Mouse (Mus musculus): ENCODE results near the gene Dpep3.

Dpep3 gene

DNA sequence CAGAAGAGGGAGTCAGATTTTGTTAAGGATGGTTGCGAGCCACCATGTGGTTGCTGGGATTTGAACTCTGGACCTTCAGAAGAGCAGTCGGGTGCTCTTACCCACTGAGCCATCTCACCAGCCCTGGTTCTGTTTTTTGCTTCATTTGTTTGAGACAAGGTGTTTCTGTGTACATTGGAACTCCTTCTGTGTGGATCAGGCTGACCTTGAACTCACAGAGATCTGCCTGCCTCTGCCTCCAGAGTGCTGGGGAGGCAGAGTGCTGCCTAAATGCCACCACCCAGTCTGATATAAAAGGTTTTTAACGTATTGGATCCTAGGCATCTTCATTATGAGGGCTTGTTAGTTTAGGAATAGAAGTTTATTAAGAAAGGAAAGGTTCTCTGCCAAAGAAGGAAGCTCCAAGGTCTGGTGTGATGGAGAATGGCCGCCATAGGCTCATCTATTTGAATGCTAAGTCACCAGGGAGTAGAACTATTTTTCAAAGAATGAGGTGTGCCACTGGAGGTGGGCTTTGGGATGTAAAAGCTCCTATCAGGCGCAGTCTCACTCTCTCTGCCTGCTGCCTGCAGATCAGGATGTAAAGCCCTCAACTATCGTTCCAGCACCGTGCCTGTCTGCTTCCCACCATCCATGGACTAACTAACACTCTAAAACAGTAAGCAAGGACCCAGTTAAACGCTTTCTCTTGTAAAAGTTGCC is 8.1 kb downstream of the Dpep3 start:
- 79% methylated on average over 8 of the region's 8 CpGs for WGBS

DNA sequence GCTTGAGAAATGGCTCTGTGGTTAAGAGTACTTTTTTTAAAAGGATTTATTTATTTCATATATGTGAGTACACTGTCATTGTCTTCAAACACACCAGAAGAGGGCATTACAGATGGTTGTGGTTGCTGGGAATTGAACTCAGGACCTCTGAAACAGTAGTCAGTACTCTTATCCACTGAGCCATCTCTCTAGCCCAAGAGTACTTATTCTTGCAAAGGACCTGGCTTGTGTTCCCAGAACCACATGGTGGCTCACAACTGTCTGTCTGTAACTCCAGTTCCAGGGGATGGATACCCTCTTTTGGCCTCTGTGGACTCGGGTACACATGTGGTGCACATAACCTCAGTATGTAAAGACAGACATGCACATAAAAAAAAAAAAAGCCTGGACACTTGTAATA is 9.9 kb downstream of the Dpep3 start:
- WGBS, result 74% methylated on average over 1 of the region's 1 CpGs

DNA sequence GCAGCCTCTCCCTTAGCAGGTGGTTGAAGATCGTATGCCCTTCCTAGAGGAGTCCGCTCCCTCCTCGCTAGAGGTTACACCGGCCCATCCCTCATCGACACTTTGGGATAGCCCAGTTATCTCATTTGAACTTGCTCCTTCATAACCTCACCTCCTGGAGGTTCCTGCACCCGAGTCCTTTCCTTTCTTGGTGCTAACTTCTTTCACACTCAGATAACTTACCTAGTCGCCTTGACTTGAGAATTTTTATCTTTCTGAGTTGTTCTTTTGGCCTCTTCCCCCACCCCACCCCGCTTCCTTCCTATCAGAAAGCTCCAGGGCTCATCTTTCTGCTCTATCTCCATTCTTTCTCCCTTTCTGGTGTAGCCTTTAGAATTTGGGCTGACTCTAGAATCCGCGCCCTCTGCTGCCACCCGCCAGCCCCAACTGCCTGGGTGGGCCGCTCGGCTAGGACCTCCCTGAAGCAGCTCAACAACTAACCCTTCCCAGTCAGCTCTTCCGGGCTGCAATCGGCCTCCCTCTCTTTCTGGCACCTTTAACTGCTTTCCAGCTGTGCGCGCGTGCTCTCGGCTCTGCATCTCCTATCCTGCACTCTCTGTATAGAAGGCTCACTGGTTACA is 12.4 kb downstream of the Dpep3 start:
- 16% methylated on average over 19 of the region's 19 CpGs for WGBS

DNA sequence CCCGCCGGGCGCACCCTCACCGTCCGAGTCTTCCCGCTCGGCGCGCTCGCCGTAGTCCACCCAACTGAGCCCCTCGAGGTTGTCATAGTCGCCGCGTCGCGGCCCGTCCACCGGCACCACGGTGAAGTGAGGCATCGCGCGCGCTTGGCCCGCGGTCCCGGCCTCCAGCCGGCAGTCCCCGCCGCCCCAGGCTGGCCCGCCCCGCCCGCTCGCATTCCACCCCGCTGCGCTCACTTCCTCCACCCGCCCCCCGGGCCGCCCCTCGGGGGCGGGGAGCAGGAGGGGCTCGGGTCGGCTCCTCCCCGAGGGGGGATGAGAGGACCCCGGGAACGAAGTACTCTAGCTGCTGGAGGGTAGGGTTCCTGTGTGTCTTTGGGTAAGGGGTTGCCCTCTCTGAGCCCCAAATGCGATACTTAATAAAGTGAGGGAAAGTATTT is 13.3 kb downstream of the Dpep3 start, which contains the start of gene Slc12a4:
TSS of gene Slc12a4 (minus strand) at position 193 of the 437 bp plus-strand sequence.
- 1% methylated on average over 47 of the region's 47 CpGs for WGBS

DNA sequence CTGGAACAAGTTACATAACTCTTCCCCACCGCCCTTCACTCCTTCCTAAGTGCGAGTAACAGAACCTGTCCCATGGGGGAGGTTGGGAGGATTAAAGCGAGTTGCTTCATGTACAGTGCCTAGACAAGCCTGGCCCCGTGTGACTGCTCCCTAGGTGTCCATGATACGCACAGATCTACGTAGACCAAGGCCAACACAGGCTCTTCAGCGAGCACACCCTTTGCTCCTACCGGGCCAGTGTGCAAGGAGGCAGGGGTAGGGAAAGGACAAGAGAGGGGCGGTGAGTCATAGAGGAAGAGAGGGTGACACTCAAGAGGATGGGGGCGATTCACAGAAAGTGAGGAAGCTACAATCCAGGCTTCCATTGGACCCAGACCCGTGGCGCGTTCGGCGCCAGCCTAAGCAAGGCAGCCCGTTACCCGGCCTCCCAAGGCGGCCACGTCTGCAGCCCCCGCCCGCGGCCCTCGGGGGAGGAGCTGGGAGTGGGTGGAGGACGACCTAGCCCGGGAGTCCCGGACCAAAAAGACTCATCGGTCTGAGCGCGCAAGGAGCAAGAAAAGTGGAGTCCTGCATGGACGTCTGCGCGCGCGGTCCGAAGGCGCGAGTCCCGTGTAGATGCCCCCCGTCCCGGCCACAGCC is 13.8 kb downstream of the Dpep3 start:
- 8% methylated on average over 40 of the region's 40 CpGs for WGBS

DNA sequence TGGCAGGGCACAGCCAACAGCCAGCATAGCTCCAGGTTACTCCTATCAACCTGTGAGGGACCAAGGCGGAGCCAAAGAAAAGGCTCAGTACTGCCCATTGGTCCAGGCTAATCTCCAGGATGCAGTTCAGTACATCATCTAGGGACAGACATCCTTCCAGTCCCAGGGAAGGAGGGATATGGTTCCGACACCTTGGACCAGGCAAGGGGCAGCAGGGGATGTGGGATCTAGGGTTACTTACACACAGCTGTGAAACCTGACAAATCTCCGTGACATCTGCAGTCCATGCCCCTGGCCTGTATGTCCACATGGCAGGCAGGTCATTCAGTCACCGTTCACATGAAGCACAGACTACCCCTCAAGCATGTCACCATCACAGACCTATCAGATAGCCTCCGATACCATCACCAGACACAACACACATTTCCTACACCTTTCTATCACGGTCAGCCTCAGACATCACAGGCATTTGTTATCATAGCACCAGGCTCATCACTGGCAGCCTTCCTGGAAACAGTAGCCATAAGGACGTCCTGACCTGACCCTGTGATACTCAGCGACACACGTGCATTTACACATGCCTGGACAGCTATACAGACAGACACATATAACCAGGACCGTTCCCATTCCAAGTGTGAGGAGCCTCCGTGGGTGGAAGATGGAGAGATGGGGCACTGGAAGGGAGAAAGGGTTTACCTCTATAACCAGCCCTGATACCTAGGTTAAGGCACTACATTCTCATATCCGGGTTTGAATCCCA is 14.5 kb downstream of the Dpep3 start:
- 72% methylated on average over 12 of the region's 12 CpGs for WGBS

DNA sequence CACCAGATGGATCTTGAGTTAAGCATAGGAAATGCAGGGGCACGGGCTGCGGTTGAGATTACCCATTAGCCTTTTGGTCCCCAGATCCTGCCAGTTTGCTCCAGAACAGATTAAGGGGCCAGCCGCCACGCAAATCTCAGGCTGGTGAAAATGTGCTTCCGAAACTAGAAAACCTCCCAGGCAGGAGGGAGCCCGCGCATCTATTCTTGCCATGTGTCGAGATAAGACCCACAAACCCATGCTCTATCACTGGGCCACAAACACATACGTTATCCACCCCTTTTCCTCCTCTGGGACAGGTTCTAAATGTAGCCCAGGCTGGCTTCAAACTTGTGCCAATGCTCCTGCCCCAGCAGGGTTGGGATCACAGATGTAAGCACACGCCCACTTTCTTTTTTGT is 17.7 kb downstream of the Dpep3 start:
- 94% methylated on average over 10 of the region's 10 CpGs for WGBS

DNA sequence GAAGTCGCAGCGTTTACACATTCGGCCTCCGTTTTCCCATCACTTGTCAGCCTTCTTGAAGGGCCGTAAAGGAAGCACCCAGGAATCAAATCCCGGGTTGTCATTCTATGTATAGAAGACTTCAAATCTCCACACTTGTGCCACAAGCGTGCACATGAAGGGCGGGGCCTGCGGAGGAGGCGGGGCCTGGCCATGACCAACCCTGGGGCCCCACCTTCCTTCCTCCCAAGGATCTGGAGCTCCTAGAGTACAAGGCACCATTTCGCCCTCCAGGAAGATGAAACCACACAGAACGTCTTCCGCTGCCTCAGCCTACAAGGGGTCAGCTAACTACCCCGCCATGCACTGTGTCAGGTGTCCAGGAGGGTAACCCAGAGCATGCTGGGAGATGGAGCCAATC is 18.1 kb downstream of the Dpep3 start:
- WGBS, result 87% methylated on average over 14 of the region's 14 CpGs

DNA sequence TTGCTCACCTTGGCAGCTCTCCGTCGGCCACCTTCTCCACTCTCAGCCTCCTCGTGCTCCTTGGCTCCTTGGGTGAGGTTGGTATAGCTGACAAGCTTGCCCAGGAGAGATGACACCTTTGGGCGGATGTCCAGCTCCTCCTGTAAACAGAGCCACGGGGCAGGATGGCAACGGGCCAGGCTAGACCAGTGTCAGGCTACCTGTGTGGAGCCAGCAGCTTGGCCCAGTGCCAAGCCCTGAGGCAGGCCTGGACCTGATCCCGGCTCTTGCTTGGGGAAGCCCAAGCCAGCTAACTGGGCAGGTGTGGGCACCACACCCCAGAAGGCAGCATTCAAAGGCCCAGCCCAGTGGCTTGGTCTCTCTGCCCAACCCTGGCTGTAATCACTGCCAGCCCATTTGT is 19.9 kb downstream of the Dpep3 start:
- WGBS, result 67% methylated on average over 7 of the region's 7 CpGs

DNA sequence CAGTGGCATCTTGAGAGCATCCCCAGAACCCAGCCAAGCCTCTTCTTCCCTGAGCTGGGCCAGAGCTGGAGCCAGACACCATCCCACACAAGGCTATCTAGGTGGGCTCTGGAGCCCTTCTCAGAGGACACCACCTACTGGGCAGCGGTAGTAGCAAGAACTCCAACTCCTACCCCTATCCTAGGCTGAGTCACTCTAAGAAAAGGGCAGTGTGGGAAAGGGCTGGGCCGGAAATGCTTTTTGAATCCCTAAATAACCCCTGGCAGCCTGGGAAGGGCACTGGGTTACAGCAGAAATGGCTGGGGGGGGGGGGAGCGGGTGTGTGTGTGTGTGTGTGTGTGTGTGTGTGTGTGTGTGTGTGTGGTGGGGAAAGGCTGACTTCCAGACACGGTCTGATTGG is 21.4 kb downstream of the Dpep3 start:
- WGBS, result 43% methylated on average over 3 of the region's 4 CpGs

DNA sequence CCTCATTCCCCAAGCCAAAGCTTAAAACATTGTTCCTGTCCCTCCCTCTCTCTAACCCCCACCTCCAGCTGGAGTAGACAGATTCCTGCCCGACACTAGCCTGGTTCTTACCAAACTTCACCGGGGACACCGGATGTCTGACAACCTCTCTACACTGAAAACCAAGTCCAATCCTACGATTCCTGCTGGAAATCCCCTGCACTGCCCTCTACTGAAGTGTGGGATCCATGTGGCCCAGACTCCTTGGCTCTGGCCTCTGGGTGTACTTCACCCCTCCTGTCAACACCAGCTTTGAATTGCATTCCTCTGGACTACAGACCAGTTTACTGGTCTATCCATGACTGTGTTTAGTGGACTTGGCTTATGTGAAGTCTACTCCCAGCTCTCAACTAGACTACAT is 22.7 kb downstream of the Dpep3 start:
- 86% methylated on average over 4 of the region's 4 CpGs for WGBS

DNA sequence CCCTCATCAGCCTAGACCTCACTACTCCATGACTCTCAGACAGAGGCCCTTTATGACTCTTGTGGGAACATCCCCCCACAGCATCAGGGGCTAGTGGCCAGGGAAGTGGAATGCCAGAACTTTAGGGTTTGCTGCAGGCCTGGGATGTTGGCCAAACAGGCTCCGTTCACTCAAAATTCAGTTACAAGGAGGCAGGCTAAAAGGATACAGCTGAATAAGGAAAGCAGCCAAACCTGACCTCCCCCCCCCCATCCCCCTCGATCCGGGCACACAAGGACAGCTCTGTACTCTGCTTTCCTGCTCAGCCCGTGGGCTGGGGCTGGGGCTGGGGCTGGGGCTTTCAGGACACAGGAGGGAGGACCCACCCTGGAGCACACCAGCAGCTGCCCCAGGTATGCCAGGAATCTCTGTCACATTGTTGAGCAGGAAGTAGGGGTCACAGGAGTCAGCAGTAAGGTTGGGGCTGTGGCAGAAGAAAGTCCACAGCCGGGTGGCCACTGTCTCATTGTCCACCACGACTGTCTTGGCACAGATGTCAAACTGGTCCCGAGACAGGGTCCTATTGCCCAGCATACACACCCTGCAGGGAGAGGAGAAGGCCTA is 28.1 kb downstream of the Dpep3 start:
- 37% methylated on average over 7 of the region's 7 CpGs for WGBS

DNA sequence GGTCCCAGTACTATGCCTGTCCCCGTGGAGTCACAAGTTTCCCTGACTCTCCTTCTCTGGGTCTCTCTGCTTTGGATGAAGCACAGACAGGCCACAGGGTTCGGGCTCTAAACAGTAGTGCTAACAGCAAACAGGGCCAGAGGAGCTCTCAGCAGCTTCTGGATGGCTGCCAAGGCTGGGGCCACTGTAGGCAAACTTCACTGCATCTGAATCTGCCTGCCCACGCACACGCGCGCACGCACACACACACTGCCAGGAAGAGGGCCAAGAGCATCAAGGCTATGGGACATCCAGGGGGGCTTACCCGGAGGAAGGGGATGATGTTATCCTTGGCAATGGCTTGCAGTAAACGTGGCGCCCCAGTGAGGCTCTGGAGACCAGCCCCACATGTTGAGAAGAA is 29.9 kb downstream of the Dpep3 start:
- 27% methylated on average over 10 of the region's 10 CpGs for WGBS

DNA sequence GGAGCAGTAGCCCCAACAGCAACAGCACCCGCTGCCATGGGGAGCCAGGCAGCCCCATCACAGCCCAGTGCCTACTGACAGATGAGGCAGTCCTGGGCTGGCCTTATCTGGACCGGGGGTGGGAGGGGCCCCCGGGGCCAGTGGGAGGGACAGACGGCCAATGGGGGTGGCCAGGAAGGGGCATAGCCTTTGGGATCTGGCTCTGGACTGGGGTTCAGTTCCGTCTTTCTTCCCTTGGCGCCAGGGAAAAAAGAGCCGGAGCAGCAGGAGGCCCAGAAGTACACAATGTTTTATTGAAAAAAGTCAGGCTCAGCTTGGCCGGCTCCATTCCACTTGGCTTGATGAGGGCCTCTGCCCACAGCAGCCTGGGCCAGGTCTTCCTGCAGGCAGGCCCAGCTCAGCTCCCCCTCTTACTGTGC is 35.9 kb downstream of the Dpep3 start, which contains the start of gene Lcat:
TSS of gene Lcat (minus strand) at position 62 of the 419 bp plus-strand sequence.
- 62% methylated on average over 8 of the region's 8 CpGs for WGBS

DNA sequence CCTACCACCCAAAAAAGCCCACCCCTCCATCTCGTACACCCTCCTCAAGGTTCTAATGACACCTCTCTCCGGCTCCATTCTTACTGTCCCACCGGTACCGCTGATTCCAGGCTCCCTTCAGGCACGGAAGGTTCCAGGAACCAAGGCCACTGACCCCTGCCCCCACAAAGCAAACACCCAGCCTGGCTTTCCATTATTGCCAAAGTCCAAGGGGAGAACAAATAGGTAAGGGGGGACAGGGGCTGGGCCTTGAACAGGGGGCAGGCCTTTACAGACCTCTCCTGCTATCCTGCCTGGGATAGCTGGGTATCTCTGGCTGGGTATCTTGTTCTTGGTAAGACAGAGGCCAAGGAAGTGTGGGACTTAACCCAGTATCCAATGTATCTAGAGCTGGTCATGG is 36.7 kb downstream of the Dpep3 start:
- 85% methylated on average over 5 of the region's 5 CpGs for WGBS

DNA sequence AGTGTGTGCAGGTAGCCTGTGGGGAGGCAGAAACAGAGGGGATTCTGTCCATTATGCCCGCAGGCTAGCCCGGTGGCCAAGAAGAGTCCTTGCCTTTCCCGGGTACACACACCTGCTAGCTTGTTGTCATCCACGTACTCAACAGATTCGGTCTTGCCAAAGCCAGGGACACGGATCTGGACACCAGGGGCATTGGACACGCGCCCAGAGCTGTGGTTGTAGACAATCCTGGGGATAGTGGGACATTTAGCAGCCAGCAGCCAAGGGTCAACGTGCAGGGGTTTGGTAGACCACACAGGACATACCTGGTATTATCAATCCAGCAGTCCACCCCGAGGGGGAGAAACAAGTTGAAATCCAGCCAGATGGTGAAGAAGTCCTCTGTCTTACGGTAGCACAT is 37.2 kb downstream of the Dpep3 start:
- WGBS, result 79% methylated on average over 11 of the region's 11 CpGs

DNA sequence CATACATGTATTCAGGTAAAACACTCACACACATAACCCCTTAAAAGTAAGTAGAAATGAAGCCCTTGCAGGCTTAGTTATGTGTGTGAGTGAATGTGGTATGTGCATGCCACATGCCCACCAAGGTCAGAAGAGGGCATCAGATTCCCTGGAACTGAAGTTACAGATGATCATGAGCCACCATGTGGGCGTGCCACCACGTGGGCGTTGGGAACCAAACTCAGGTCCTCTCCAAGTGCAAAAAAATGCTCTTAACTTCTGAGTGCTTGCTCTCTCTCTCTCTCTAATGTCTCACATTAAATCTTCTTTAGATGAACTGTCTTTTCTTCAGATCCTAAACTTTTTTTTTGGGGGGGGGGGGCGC is 40.9 kb downstream of the Dpep3 start, which contains the start of gene Psmb10:
TSS of gene Psmb10 (minus strand) at position 139 of the 364 bp plus-strand sequence.
- 12% methylated on average over 4 of the region's 4 CpGs for whole genome bisulfite sequencing

DNA sequence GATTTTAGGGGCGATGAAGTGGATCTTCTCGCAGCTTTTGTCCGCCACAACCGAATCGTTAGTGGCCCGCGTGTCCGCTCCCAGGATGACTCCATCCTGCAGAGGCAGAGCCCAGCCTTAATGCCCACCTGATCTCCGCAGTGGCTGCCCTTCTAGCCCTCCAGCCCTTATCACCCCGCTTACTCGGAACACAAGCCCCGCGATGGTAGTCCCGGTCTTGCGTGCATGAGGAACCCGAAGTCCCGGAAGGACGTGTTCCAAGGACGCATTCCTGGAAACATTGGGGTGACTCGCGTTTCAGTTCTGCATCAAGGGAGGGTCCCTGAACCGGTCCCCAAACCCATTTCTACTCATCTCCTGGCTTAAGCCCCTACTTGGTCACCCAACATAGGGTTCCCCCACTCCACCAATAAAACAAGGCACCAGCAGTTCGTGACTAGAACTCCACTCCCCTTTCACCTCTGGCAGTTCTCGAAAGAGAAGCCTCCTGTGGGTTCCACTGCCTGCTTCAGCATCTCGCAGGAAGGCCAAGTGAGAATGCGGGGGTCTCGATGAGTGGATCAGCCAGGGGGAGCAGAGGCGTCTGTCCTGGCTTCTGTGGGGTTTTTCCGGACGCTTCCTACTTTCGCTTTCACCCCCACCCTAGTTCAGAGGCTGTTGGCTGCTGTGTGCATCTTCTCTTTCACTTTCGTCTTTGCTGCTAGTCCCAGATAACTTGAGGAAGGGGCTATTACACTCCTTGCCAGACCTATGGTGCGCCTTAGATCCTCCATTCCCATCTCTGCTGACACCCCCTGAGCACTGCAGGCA is 41.5 kb downstream of the Dpep3 start:
- WGBS, result under 1% methylated on average over 33 of the region's 33 CpGs

DNA sequence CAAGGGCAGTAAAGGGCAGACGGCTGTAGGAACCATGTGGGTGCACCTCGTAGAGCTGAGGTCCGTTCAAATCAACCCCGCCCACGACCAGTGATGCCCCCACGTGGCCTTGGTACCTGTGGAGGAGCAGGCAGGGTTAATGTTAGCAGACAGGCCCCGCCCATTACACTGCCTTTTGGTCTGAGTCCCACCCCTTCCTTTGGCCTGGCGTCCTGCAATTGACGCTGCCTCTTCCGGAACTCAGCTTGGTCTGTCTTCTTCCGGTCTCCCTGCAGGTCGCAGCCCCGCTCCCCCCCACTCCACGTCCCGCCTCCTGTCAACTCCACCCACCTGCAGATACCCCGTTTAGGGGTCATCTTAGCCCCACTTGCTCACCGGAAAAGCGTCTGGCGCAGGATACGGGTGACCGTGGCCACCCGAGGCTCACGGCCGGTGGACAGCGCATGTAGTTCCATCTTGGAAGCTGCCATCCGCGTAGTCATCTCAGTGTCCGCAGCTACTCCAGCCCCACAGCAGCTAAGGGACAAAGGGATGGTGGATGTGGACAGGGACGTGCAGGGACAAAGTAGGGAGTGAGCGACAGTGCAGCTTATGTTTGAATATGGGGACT is 42.3 kb downstream of the Dpep3 start:
- WGBS, result 1% methylated on average over 30 of the region's 30 CpGs

DNA sequence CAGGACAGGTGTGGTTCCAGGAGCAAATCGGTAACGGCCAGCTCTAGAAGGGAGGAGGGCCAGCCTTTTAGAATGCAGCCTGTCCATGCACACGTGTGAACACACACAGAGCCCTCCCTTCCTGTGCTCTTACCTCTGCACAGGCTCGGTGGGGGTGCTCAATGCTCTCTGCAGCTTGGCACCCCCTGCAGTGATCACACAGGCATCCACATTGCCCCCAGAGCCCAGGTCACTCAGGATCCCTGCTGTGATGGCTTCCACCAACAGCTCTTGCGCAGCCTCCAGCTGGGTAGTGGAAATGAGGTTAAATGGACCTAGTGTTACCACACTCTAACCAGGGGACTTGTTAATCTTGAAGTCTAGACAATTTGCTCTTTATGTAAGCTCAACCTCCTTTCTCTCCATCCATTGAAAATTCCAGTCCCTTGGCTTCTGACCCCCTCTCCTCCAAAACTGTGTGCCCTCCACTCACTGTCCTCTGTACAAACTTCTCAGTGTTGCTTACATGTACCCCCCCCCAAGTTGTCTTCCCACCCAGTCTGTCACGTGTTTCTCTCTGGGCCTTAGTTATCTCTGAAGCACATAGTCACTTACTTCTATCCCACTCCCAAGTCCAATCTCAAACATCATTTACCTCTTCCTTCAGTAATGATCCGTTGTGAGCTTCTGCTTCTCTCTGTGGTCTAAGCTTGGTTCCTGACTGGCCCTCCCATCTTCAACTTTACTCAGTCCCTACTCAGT is 43.2 kb downstream of the Dpep3 start:
- WGBS, result 18% methylated on average over 7 of the region's 7 CpGs
